Mouse (Mus musculus) T-helper 2 cell (primary cell): ENCODE measurements at regions not wholly inside any gene's neighbourhood (a gene's known extent, or its start where the extent isn't known, plus 50 kb on each side); places are given as distances from the start of the nearest gene placed in this dataset.

Experiments
- in situ Hi-C: fragments of 300-600 bp; cut with MboI, MseI; formaldehyde crosslinking; loops from one replicate; pipeline ENCODE4 v1.15.1; 2025; ENCODE audit warnings: high pct_unique_total_duplicates

DNA sequence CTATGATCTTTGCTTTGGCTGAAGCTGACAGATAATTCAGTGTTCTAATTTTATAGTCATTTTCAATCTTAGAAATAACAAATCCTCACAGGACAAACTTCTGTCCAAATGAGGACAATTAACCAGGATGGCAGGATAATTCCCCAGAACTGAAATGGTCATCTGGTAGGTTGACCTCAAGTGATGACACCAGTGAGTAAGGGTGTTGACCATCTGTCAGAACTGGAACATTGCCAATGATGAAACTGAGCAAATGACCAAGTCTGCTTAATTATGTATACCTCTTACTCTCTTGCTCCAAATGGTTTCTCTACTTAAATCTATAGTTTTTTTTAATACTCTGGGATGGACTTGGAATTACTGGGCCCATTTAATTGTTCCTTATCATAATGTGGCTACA, 1336.9 kb upstream of the Tenm3 start:
- in situ Hi-C loops = no loop called here

DNA sequence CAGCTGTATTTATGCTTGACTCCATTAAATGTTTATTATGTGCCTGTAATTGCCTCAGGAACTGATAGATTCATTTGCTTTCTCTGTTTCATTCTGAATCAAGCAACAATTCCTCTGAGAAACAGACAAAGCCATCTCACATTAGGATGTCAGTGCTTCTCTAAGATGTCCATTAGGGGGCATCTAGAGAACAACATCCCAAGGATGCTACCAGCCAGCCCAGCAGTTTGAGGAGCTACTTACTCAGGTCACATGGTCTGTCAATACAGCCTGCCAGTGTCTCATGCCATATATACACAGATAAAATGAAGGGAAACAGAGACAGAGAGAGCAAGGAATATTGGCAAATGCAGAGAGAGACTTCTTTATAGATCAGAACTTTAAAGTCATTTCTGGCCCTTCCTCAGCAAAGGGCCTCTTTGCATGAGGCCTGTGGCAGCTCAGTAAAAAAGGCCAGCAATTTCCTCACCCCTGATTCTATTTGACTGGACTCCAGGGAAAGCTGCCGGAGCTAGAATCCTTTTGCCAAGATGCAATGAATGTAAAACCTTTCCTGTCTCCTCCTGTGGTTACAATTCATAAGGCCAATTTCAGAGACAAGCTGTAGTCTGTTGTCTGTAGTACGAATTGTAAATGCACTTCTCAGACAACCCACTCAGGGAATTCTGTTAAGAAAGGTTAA, 1321.2 kb upstream of the Tenm3 start:
- in situ Hi-C loops = no loop called here

GRCm38 (mm10) chr8:50161076-50161475, 1317.3 kb upstream of the Tenm3 start:
- in situ Hi-C loops = no loop called here

GRCm38 (mm10) chr8:50160326-50160725, 1316.6 kb upstream of the Tenm3 start:
- in situ Hi-C loops = no loop called here

- in situ Hi-C loops = no loop called here
These were observed 1296.1 kb upstream of the Tenm3 start for GRCm38 (mm10) chr8:50139876-50140275.

- in situ Hi-C loops = no loop called here
These were observed 1276.3 kb upstream of the Tenm3 start for GRCm38 (mm10) chr8:50120041-50120440.

- in situ Hi-C loops = no loop called here
These were observed 1238.6 kb upstream of the Tenm3 start for GRCm38 (mm10) chr8:50082378-50082777.

- in situ Hi-C loops = no loop called here
These were observed 1193.3 kb upstream of the Tenm3 start for GRCm38 (mm10) chr8:50037096-50037495.

- in situ Hi-C loops = no loop called here
These were observed 1183.8 kb upstream of the Tenm3 start for GRCm38 (mm10) chr8:50027544-50027943.

GRCm38 (mm10) chr8:50007546-50007945, 1163.8 kb upstream of the Tenm3 start:
- in situ Hi-C loops = no loop called here

DNA sequence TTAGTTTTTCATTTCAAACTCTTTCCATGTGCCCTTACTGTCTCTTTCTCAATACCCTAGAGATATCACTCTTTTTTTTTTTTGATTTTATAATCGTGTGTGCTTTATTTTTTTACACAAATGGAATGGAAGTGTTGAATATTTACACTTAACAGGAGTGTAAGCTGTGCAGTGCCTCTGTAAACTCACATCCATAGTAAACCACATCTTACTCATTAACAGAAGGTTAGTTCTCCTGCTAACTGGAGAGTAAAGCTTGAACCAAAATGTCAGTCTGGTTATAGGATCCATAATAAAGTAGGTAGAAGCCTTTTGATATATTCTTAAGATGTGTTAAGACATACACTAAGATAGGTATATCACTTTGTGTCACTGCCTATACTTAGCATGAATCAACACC, 1160.5 kb upstream of the Tenm3 start:
- in situ Hi-C loops = no loop called here

DNA sequence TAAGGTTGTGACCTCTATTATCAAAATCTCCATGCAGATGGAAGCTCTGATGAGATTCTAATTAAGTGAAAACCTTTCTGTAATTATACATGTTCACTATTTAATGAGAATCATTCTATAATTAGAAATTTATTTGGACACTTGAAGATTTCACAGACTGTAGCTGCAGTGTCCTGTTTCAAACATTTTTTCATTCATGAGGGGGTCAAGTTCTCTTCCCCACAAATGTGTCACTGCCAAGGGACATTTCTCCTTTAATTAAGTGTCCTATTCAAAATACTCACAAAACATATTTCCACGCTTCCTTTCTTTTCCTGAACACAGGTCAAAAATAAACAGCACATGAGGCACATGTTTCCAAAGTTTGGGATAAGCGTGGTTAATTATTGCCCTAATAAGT, 1159.9 kb upstream of the Tenm3 start:
- in situ Hi-C loops = no loop called here

- in situ Hi-C loops = loop anchor here (25.0 kb wide), 1 partner anchor 1661 kb away; no protein-coding TSS in a partner anchor
These were observed 1154.7 kb upstream of the Tenm3 start for GRCm38 (mm10) chr8:49998281-49999037.
